Mouse (Mus musculus): ENCODE measurements at regions not wholly inside any gene's neighbourhood (a gene's known extent, or its start where the extent isn't known, plus 50 kb on each side); places are given as distances from the start of the nearest gene placed in this dataset.
"Not testable (repeated sequence)": the region's sequence is repeated elsewhere in the genome, so short reads cannot be mapped to it uniquely, and the experiment has no call there.

DNA sequence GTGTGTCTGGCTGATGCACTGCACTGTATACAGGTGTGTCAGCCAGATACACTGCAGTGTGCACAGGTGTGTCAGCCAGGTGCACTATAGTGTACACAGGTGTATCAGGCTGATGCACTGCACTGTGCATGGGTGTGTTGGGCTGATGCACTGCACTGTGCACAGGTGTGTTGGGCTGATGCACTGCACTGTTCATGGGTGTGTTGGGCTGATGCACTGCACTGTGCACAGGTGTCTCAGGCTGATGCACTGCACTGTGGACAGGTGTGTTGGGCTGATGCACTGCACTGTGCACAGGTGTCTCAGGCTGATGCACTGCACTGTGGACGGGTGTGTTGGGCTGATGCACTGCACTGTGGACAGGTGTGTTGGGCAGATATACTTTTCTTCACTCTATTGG, 181.2 kb downstream of the 1810013L24Rik start:
- DNase-seq (ENCODE audit: low spot score in 2 of 2) = no peak
- intact Hi-C loops (cut with DNase I) = loop anchor here (10.0 kb wide), 1 partner anchor 444 kb away; no protein-coding TSS in a partner anchor

DNA sequence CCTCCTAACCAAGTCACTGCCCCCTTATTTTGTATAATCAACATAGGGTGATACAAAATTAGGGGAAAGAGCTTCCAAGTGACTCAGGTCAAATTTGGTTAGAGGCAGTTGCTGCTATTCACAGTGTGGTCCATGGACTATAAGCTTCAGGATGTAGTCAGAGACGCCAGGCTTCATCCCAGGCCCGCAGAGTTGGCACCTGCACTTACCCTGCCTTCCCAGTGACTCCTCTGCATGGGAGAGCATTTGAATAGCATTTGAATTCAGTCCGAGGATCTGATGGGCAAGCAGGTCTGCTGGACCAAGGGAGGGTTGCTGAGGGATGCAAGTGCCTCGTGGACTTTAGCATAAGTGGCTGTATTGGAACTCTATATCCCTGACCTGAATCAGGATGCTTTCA, 181.8 kb downstream of the 1810013L24Rik start:
- DNase-seq (ENCODE audit: low spot score in 2 of 2) = no peak
- intact Hi-C loops (cut with DNase I) = loop anchor here (10.0 kb wide), 1 partner anchor 443 kb away; no protein-coding TSS in a partner anchor

DNA sequence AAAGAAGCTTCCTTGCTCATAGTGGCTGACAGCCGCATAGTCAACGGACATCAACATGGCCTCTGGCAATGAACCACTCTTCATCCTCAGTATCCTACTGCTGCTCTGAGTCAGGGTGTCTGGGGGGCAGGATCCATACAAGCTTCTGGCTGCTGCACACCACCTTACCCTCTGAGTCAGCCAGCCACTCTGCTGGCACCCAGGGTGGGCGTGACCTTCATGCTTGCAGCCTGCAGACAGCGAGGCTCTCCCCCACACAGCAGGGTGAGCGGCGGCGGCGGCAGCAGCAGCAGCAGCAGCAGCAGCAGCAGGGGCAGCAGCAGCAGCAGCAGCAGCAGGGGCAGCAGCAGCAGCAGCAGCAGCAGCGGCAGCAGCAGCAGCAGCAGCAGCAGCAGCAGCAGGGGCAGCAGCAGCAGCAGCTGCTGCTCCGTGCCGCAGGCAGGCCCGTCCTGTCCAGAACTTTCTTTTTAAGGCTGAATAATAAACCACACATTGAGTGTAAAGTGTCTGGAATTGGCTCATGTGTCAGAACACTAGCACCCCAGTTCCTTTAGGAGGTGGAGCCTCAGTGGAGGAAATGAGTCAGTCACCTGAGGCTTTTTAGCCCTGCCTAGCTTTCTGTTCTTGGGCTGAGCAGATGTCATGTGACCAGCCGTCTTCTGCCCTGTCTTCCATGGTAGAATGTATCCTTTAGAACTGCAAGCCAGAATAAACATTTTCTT, 186.3 kb downstream of the 1810013L24Rik start:
- intact Hi-C loops (cut with DNase I) = loop anchor here (10.0 kb wide), 1 partner anchor 439 kb away; no protein-coding TSS in a partner anchor

DNA sequence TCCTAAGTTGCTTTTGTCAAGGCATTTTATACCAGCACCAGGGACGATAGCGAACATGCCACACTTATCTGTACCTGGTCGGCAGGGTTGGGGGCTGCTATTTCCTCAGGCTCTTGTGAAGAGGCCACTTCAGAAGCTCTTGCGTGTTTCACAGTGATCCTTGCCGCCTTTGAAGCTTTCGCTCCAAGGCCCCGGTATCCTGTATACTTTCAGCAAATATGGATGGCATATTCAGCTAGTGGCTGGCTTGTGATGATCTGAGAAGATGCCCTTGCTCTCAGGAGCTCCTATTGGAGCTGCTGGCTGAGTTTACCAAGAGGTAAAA, 186.8 kb downstream of the 1810013L24Rik start:
- intact Hi-C loops (cut with DNase I) = loop anchor here (10.0 kb wide), 1 partner anchor 438 kb away; no protein-coding TSS in a partner anchor
- DNase-seq (ENCODE audit: low spot score in 2 of 2) = no peak

More for the DNA sequence above, 186.3 kb downstream of the 1810013L24Rik start:
- no peak for DNase-seq (ENCODE audit: low spot score in 2 of 2)

DNA sequence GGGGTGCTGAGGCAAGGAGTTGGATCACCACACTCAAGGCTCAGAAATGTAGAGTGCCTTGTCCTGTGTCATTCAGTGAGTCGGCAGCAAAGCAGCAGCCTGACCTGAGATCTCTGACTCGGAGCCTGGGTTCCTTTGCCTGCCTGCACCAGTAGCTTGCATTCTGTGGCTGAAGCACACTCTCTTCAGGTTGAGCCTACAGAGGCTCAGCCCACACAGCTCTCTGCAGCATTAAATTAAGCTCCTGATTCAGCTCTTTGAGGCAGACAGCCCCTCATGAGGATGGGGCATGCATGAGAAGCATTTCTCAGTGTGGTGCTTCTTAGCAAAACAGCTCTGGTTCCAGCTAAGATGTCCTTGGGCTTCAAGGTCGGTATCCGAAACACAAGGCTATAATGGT, 200.8 kb downstream of the 1810013L24Rik start:
- intact Hi-C loops (cut with DNase I) = no loop called here
- peak; percentile 51 to 52 for DNase-seq (ENCODE audit: low spot score in 2 of 2)

DNA sequence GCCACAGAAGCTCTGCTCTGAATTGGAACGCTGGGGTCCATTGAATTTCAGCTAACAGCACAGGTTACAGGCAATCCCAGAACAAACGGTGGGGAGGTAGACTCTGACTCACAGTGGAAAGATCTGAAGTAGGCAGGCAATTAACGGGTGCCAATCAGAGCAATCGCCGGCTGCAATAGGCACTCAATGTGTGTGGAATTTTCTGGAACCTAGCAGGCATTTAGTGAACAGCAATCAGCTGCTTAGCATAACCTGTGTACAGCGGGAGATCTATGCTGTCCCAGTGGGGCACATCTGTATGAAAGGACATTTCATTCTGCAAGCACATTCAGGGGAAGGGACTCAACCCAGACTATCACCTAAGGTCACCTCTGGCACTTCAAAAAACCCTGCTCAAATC, 213.4 kb downstream of the 1810013L24Rik start:
- DNase-seq (ENCODE audit: low spot score in 2 of 2) = no peak

DNA sequence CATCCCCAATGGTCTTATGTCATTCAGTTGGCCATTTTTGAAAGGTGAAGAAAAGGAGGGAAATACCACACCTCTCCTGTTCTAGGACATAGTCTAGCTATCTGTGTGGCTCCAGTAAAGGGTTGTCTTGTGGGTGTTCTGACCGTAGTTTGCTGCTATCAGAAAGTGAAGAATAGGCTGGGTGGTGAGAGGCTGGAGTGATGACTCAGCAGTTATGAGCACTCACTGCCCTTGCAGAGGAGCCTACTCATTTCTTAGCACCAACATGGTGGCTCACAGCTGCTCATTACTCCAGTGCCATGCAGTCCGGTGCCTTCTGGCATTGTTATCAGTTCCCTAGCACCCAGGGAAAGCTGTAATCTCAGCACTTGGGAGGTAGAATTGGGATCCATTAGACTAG, 217.0 kb downstream of the 1810013L24Rik start:
- intact Hi-C loops (cut with DNase I) = no loop called here
- DNase-seq (ENCODE audit: low spot score in 2 of 2) = no peak

More for the DNA sequence above, 213.4 kb downstream of the 1810013L24Rik start:
- intact Hi-C loops (cut with DNase I) = no loop called here

DNA sequence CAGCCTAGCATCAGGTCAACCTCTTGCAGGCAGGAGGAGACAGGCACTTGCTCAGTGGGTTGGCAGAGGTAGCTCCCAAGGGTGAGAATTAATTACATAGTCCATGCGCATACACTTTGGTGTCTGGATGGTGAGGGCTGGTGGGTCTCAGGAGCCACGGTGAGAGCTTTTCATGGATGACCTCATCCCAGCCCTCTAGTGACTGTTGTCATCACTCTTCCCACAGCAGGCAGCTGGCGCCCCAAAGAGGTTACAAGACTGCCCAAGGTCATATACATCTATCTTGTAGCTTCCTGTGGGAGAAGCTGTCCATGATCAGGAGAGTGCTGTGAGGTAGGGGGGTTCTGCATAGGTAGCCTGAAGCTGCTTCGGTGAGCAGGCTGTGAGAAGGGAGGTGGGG, 224.5 kb downstream of the 1810013L24Rik start:
- intact Hi-C loops (cut with DNase I) = no loop called here
- no peak for DNase-seq (ENCODE audit: low spot score in 2 of 2)

DNA sequence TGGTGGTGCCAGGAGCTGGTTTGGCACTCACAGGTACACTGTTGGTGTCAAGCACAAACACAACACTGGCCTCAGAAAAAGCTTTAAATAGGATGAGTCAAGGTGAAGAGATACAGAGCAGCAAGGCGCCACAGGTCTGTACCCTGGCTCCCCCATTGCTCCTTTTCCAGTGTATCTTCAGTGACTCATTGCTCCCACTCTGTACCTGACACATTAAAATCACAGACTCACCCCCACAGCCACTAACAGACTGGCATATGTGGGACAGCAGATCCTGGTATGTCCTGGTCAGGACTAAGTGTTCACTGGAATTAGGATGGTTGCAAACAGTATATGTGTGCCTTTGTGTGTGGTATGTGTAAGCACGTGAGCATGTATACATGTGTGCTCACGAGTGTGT, 226.5 kb downstream of the 1810013L24Rik start:
- peak in 1 of 2 experiments; percentile 14 for DNase-seq (ENCODE audit: low spot score in 2 of 2)
- intact Hi-C loops (cut with DNase I) = no loop called here

DNA sequence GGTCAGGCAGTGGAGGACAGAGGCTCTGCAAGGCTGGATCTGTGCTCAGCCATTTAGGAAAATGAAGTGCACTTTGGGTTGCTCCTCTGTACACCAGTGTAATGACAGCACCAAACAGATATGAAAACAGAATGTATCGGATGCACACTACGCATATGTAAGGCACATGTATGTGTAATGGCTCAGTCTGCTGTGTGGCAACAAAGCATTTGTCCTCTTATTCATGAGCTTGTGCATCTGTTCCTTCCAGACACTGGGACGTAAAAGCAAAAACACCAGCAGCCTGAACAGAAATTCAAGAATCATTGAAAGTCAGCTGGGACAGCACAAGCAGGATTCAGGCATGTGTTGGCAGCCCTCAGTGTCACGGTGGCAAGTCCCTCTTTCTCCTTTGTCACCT, 241.6 kb downstream of the 1810013L24Rik start:
- intact Hi-C loops (cut with DNase I) = no loop called here
- DNase-seq (ENCODE audit: low spot score in 2 of 2) = no peak

DNA sequence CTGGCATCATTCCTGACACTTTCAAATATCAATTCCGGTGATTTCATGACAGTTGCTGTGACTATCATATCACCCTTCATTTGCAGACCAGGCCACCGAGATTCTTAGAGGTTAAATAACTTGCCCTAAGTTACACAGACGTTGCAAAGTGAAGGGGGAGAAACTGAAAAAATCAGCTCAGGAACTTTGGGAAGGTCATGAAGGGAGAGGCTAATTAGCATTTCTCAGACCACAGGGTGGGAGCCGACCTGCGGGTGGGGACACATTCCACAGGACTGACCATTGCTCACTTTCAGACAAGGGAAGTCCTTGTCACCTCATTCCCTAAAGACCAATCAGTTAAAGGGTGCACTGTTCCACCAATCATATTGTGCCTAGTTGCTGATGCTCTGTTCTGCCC, 242.1 kb downstream of the 1810013L24Rik start:
- intact Hi-C loops (cut with DNase I); DNase-seq (ENCODE audit: low spot score in 2 of 2): not testable (repeated sequence)

DNA sequence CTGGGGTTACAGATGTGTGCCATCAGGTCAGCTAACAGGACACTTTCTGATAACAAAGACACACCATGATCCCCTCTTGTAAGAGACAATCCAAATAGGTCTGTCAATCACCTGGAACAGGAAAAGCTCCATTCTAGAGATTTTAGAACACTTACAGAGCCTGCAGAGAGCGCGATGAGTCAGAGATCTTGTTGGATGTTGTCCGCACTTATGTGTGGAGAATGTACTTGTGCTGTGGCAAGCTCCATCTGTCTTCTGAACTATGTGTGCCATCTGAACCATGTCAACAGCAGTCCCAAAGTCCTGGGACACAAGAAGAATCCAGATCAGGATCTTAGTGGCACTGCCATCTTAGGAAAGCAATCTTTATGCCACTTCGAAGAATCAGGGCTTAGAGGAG, 244.4 kb downstream of the 1810013L24Rik start:
- intact Hi-C loops (cut with DNase I) = no loop called here
- DNase-seq (ENCODE audit: low spot score in 2 of 2) = no peak

DNA sequence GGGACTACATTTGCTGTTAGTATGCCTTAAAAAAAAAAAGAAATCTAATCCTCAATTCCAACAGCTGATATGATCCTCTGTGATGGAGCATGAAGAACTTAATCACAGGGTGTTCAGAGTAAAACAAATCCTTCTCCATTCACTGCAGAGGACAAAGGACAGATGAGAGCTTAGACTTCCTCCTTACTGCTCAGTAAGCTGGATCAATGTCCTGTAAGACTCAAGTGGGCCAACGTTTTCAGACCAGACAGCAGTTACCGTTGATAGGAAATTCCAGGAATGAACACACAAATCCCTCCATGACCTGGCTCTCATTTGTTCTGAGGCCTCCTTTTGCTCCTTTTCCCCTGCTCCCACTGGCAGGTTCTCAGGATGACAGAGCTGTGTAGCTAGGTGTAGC, 247.6 kb downstream of the 1810013L24Rik start:
- intact Hi-C loops (cut with DNase I) = no loop called here
- no peak for DNase-seq (ENCODE audit: low spot score in 2 of 2)

DNA sequence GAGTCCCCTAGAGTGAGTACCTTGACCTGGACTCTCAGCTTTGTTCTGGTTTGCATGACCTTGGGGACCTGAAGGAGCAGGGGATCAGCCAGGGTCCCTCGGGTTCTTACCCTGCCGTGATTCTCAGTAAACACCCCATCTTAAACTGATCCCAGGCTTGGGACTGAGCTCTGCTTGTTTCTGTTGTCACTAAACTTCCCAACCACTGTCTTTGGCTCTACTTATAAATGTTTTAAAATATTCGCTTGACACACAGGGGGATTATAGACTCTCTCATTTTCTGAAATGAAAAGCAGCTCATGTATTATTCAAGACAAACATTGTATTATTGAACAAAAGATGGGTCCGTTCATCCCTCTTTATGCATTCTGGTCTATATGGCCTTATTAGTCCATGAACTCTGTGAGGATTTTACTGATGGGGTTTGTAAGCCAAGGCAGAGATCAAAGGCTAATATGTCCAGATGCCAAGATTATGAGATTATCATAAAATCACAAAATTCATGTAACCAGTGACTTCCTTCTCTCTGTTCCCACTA, 248.6 kb downstream of the 1810013L24Rik start:
- intact Hi-C loops (cut with DNase I) = no loop called here
- DNase-seq (ENCODE audit: low spot score in 2 of 2) = no peak

DNA sequence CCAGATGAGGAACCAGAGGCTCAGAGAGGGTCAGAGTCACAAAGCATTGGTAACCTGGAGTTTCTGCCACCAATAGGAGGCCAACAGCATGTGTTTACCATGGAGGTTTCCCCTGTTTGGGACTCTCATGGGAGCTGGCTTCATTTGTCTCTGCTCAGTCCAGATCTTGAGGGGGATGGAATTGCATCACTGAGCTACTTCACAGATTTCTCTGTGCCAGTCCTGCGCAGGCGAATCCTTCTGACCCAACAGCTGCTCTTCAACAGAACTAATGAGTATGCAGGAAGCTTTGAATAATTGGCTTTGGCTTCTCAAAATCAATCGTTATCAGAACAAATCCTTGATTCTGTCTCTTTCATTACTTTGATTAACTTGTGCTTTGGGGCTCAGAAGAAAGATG, 253.1 kb downstream of the 1810013L24Rik start:
- intact Hi-C loops (cut with DNase I) = no loop called here
- no peak for DNase-seq (ENCODE audit: low spot score in 2 of 2)

DNA sequence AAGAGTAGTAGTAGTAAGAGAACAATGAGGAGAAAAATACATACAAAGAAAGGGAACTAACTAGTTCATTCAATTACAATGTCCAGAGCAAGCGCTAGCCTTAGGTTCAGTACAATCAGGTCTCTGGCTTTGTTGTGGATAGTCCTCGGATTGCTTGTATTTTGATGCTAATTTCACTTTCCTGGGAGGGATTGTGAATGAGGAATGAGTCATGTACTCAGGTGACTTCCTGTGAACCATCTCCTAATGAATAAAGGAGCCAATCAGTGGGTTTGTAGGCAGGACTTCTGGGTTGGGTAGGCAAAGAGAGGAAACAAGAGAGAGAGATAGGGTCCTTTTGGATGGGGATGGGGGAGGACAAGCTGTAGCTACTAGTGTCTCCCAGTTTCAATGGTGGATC, 253.8 kb downstream of the 1810013L24Rik start:
- DNase-seq (ENCODE audit: low spot score in 2 of 2) = no peak
- intact Hi-C loops (cut with DNase I) = no loop called here

DNA sequence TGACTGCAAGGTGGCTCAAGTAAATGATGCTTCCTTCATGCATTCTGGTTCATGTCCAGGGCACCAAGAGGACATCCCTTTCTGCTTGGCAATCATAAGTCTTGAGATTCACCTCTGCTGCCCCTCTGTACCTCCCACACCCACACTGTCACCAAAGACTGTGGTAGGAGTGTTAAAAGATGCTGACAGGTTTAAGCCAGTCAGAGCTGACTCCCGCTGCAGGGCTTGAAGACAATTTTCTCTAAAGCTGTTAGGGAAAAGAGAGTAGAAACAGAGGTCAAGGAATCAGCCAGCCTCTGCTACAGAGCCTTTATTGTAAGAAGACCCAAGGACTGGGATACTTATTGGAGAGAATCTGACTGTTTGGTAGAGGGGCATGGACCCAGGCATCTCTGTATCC, 254.7 kb downstream of the 1810013L24Rik start:
- DNase-seq (ENCODE audit: low spot score in 2 of 2) = no peak
- intact Hi-C loops (cut with DNase I) = no loop called here

DNA sequence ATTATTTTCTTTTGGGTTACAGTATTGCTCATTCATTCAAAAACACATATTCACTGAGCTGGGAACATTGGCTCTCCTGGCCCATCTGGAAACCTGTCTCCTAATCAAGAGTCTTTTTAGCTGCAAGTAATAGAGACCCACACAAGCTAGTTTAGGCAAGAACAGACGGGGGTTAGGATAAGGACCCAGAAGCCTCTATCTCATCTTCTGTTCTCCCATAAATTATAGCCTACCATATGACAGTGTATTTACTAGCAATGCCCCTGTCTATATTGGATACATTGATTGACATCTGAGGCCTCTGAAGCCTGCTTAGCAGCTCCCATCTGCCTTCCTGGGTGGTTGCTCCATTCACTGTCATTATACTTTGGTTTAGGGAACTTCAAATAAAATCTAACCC, 255.2 kb downstream of the 1810013L24Rik start:
- DNase-seq (ENCODE audit: low spot score in 2 of 2) = no peak

DNA sequence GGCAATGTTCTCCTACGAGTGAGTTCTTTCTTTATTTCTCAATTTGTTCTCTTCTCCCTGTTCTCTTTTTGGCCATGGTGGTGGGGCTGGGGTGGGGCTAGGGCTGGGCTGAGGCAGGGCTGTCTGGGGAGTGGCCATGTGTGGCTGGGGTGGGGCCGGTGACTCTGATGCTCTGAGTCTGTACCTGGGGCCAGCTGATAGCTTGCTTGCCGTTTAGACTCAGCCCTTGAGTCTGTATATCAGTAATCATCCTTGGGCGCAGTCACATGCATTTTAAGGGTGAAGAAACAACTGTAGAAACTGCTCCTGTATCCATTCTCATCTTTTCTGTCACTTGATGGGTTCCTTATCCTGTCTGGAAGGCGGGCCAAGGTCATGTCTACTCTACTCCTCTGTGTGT, 256.1 kb downstream of the 1810013L24Rik start:
- intact Hi-C loops (cut with DNase I) = no loop called here
- no peak for DNase-seq (ENCODE audit: low spot score in 2 of 2)

More for the DNA sequence above, 255.2 kb downstream of the 1810013L24Rik start:
- intact Hi-C loops (cut with DNase I) = no loop called here

DNA sequence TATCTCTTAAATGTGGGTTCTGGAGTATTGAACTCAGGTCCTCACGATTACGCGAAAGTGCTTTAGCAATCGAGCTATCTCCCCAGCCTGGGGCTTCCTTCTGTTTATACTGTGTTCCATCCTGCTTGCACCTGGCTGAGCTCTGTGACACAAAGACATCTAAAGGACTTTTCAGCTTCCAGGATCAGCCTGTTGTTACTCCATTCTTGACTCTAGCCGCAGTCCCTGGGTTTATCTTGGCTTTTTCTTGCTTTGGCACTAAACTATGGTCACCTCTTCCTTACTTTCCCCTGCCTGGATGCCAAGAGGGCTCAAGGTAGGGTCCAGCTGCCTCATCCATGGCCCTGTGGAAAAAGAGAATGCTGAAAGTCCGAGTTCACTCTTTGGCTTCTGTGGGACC, 261.9 kb downstream of the 1810013L24Rik start:
- DNase-seq (ENCODE audit: low spot score in 2 of 2) = no peak
- intact Hi-C loops (cut with DNase I) = no loop called here

DNA sequence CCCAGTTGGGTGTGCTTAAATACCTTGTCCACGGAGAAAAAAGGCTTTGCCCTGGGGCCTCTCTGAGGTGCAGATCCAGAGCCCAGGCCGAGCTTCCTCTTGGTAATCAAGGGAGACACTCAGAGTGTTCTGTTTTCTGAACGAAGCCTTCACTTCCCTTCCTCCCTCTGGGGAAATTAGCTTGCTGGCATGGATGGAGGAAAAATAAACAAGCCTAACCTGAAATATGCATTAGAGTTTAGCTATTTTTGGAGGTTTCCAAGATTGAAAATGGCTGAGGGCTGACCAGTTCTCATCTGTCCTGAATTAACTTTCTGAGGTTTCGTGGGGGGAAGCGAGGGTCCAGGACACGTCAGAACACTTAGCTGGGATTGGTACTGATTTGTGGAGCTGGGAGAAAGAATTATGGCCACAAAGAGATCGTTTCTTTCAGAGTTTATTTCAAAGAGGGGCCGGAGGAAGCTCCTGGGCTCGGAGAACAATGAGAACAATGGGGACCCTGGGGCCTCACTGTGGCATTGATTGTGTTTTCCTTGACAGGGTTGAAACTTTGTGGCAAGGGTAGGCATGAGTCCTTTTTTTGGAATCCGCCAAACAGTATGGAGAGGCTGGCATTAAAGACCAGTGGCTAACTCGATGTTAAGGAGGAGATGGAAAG, 262.4 kb downstream of the 1810013L24Rik start:
- DNase-seq (ENCODE audit: low spot score in 2 of 2) = no peak
- intact Hi-C loops (cut with DNase I) = no loop called here

Measured in left cerebral cortex, postnatal 14 days (tissue).